Mouse (Mus musculus): Measurements from ENCODE around the gene Rap1b.

- no peak for TF ChIP-seq CTCF (IDR thresholded peaks at IDR 0.05; ENCODE audit: extremely low read depth, insufficient read length, insufficient replicate concordance, low read depth, low read length)
- no peak for TF ChIP-seq POLR2A (IDR thresholded peaks at IDR 0.05; ENCODE audit: low read depth, low read length)
These were observed 48.7 kb downstream of the Rap1b start for GRCm38 (mm10) chr10:117797106-117797505.
